Mouse (Mus musculus): ENCODE data around the gene Chmp2a.
A peak's percentile ranks its signal among the peaks of the same experiment; 100 is the strongest.

Gene Chmp2a

DNA sequence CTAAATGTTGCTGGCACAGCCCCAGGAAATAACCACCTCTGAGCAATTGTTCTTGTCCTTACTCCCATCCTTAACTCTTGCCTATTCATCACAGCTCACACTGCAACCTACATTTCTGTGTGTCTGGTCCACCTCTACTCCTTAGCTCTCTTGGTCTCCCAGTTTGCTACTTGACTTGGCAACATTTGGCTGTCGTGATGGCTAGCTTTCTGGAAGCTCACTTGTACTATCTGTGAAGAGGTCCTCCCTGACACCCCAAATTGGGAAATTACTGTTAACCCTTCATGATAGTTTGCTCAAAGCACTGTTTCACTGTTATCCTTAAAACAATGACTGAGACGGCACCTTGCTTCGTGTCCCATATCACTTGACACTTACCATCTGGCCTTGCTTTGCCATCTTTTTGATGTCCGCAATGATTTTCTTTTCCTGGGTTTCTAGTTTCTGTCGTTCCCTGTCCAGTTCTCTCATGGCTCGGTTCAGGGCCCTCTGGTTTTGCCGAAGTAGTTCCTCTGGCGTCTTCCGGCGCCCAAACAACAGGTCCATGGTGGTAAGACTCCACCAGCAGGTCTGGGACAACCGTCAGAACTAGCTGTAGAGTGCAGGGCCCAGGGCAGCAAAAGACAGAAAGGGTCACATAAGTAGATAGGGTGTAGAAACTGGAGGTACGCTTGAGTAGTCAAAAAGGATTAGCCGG, 1.0 kb downstream of the Chmp2a start:
- DNase-seq = no peak

DNA sequence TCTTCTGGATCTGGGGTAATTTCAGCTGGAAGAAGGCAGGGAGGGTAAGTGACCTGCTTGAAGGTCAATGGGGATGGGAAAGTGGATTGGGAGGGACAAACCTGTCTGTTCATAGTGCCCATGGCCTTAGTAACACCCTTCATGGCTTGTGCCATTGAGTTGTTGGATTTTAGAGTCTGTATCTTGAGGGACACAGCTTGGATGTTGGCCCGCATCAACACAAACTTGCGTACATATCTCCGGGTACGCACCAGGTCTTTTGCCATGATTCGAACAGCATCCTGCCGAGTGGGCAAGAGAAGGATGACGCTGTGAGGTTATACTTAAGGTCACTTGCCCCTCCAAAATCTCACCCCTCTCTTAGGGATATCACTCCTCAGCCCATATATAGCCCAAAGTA, 2.1 kb downstream of the Chmp2a start:
- no peak for DNase-seq

DNA sequence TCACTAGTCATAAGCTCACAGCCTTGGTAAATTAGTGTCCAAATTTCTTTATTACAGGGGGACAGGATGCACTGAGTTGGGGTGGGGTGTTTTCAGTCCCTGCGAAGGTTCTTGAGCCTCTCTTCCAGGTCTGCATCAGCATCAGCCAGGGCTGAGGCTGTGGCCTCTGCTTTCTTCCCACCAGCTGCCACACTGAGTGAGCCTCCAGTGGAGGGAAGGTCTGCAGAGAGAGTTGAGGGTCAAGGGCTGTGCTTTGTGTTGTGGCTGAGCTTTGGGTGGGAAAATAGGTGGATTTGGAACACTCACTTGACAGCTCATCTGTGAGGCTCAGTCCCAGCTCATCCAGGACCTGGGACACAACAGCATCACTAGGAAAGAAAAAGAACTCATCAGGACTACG, 2.6 kb downstream of the Chmp2a start:
- no peak for DNase-seq

DNA sequence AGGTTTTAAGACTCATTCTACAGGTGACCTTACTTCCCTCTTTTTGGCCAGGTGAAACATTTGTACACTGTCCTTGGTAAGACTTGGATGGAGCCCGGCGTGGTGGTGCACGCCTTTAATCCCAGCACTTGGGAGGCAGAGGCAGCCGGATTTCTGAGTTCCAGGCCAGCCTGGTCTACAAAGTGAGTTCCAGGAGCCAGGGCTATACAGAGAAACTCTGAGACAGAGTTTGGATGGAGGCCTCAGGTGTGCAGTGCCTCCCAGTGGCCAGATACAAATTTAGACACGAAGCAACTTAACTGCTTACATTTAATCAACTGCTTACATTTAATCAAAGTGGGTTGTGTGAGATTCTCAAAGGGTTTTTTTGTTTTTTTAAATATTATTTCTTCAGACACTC, 3.5 kb downstream of the Chmp2a start:
- no peak for DNase-seq

DNA sequence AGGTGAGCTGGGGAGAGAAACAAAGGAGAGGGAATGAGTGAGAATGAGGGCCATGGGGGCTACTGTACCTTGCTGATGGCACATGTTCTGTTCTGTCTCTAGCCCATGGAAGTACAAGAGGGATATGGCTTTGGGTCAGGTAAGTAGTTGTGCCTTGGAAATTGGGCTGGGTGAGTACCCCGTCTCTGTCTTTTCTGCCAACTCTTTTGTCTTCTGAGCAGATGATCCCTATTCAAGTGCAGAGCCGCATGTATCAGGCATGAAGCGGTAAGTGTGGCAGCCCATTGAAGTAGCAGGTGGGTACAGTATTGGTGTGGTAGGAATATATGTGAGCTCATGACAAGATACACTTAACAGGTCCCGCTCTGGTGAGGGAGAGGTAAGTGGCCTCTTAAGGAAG, 5.6 kb downstream of the Chmp2a start:
- no peak for DNase-seq

DNA sequence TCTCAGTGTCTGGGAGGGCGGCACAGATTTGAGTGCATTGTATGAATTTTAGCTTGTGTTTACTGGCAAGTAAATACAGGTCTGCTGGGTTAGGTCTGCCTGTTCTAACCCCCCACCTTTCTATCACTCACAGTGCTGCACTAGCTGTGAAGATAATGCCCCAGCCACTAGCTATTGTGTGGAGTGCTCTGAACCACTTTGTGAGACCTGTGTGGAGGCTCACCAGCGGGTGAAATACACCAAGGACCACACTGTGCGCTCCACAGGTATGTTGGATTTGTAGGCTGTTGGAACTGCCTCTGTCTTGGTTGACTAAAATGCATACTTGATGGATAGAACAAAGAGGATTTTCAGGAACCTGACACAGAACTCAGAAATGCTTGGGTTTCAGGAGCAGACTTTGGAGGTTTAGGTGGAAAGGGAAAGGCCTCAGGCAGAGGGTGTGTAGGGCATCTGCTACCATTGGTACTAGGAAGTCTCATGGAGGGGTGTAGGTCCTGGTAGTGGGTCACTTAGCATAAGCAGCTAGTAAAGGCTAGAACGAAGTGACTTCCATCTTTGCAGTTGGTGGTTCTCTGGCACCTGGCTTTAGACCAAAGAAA, 9.0 kb downstream of the Chmp2a start:
- no peak for DNase-seq

DNA sequence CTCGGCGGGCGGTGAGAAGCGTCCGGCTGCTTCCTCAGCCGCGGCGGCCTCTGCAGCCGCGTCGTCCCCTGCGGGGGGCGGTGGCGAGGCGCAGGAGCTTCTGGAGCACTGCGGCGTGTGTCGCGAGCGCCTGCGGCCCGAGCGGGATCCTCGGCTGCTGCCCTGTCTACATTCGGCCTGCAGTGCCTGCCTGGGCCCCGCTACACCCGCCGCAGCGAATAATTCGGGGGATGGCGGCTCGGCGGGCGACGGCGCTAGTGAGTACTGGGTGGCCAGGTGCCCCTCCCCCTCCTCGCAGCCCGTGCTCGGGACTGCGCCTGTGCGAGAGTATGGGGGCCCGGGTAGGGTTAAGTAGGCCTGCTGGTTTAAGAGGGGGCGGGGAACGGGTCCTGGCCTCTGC, 9.8 kb downstream of the Chmp2a start:
- peak; percentile 73 for DNase-seq

DNA sequence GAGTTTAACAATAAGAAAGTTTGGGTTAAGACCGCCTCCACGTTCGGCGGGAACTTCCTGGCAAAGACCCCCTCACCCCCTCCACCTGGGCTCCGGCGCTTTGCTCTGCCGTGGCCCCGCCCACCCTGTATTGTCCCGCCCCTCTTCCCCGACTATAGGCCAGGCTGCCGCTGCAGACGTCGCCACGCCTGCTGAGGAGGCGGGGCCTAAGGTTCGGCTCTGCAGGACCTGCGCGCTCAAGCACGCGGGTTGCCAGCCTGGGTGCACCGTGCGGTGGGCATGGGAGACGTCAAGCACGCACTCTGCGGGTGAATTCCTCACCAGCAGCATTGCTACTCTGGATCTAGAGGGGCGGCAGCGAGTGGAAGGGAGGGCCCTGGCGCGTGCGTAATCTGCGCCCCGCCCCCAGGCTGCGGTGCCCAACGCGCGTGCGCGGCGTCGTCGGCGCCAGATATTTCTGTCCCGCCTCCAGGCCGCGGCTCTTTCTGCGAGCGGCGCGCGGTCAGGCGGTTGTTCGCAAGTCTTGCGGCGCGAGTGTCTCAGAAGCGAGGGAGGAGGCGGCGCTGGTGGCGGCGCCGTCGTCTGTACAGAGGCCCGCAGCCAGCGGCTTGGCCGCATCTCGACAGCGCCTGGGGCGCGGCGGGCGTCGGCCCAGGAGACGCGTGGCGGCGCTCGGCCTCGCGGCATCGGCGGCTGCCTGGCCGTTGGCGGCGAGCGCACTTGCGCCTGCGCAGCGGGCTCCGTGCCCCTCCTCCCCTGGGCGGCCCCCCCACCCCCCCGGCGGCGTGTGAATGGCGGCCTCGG, 10.5 kb downstream of the Chmp2a start:
- peak; percentile 98 for DNase-seq

DNA sequence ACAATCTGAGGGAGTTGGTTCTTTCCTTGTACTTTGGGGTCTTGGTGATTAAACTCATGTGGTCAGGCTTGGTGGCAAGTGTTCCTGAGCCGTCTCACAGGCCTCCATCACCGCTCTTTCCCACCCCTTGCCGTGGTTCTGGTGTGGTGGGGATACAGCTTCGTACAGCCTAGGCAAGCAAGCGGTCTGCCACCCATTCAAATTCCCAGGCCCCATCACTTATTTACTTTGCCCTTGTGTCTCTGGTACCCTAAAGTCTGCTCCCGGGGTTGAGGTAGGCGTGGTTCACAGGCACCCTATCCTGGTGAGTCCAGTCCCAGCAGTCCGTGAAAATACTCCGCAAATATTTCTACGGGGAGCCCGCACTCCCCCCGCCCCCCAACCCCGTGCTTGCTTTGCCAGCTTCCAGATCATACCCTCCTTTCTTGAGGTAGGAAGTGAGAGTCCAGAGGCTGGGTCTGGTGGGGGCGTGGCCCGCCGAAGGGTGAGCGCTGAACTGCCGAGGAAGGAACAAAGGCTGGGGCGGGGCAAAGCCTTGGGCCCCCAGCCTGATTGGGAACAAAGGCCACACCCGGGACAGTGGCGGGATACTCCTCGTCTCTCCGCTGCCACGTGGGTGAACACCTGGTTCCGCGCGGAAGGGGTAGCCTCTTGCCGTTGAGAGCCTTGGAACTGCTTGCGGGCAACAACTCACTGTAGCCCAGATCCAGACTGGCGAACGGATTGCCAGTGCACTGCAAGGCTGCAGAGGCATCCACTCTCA, 11.7 kb downstream of the Chmp2a start:
- DNase-seq = peak; percentile 70

DNA sequence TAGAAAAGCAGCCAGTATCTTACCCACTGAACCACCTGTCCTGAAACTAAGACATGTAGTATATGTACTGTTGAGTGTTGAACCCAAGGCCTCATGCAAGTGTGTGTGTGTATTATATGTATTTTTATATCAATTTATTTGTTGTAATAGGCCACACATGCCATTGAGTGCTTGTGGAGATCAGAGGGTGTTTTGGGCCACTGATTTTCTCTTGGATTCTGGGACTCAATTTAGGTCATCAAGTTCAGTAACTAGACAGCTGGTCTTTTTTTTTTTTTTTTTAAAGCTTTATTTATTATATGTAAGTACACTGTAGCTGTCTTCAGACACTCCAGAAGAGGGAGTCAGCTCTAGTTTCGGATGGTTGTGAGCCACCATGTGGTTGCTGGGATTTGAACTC, 19.4 kb downstream of the Chmp2a start:
- DNase-seq = no peak

DNA sequence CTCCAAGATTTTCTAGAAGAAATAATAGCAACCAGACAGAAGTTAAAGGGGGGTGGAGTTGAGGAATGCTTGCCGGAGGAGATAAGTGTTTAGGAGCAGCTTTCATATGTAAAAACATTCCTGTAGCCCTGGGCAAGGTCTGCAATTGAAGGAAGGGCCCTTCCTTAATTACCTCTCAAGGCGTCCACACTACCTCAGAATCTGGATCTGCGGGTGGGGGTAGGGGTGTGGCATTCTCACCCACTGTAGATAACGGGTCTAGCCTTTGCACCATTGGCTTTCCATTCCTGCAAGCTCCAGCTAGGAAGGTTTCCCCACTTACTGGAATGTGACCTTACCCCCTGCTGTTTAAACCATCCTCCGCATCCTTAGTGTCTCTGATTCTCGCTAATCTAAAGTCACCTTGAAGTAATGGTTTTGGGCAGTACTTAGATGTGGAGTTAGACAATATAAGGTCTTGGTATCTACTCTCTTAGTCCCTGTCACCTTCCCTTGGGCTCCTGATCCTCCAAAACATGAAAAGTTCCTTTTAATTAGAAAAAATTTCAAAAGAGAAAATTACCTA, 20.2 kb downstream of the Chmp2a start:
- no peak for DNase-seq

DNA sequence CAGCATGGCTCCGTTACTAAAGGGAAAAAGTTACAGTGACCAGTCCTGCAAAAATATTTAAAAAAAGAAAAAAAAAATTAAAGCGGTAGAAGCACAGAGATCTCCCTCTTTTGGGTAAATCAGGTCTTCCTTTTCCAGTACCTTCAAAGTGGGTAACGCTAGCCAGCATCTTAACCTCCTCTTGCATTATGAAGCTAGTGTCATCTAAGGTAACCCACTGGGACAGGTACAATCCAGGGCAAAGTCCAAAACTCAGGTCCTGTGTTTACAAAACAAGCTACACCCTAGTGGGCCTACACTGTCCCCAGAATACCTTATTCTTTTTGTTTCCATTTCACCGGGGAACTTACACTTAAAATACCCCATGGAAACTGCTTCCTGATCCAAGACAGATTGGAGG, 20.9 kb downstream of the Chmp2a start:
- DNase-seq = no peak

DNA sequence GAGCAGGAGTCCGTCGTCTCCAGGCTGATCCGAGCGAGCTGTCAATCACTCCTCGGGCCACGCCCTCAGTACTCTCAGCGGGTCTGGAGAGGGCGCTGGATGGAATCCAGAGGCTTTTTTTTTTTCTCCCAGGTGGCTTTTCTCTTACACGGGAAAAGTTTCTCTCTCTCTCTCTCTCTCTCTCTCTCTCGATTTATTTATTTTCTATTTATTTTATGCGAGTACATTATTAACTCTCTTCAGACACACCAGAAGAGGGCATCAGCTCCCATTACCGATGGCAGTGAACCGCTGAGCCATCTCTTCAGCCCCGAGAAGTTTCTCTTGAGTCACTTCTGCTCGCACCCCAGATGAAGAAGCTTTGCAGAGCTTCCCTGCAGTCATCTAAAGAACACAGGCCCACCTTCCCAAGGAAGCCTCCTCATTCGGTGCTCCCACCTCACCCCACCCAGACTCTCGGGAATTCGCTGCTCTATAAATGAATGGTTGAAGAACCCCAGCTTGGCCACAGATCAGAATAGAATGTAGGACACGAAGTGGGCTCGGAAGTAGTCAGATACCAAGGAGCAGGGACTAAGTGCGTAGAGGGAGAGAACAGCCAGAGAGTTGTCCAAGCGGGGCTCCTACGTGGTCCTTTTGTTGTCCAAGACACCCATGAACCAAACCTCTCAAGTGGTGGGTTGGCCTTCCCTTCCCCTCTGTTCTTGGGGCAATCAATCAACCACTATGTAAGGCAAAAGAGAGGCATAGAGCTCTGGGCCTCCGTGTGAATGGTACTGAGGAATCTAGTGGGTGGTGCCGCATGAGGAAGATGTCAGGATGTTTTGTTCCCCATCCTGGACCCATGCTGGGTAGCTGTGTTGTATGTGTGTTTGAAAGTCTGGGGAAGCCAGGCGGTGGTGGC, 24.4 kb downstream of the Chmp2a start, which contains the start of gene Zbtb45:
Gene Zbtb45 (minus strand): TSS at position 30 of the 904 bp plus-strand sequence.
- DNase-seq = no peak

DNA sequence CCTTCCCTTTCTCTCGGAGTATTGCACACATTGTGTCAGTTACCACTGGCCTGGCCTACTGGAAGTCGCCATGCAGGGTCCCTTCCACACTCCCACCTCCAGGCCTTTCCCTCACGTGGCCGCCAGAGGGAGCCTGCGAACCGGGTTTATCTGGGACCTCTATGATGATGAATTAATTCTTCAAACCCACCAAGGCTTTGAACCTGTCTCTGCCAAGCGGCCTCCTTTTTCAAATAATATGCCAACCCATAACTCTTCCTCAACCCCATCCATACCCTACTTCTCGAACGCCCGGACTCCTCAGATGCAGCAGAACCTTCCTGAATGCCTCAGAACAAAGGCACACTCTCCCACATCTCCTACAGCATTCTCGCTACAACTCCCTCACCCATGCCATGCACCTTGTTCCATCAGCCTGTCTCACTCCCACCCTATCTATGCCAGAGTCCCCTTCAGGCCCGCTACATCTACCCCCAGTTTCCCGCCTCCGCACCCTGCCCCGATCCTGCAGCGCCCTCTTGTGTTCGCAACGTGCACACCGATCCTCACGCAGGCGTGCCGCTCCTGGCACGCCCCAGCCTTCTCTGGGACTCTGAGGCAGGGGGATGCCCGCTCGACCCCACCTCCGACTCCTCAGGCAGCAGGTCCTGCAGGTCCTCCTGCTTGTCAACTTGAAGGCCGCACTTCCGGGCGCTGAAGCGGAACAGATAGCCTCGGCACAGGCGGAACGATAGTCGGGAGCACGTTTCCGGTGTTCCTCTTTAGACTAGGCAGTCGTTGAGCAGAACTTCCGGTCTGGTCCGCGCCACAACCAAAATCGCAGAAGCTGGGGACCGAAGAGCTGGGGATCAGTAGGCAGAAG, 25.2 kb downstream of the Chmp2a start:
- DNase-seq = peak; percentile 96

DNA sequence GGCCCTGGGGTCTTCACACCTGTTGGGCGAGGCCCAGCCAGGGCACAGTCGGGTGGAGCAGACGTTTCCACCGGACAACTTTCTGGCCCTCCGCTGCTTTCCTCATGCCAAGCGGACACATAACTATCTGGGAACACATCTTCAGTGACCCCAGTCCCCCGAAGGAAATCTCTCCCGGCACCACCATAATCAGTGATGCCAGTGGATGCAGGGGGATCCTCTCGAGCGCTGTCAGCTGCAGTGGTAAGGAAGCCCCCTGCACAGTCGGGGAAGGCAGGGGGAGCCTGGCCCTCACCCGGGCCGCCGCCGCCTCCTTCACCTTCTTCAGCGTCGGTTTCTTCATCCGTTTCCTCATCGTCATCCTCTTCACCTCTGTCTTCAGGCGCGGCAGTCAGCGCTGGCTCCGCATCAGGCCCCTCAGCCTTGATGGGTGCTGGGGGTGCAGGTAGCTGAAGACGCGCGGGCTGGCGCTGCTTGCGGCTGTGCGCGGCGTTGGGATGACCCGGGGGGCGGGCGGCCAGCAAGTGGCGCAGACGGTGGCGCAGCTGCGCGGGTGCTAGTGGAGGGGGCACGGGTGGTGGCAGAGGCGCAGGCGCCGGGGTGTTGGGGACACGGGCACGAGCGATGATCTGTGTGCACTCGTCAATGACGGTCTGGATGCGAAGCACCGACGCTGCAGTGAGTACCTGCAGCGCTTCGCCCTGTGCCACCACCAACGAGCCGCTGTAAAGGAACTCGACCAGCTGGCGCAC, 27.1 kb downstream of the Chmp2a start:
- DNase-seq = no peak

DNA sequence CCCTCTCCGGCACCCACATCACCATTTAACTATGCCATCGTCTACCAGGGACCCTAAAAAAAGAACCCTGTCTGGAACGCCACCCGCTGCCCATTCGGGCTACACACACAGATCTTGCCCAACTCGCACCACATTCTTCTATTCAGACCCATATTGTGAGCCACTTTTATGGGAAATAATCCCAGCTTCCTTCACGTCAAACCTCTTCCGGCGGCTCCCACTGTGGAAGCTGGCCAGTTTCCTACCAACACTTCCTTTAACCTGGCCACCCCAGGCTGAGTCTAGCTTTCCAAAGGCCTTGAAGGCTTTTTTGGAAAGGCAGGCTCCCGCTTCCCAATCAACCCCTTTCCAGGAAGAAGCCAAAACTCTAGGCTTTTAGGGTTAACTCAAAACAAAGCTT, 28.1 kb downstream of the Chmp2a start:
- DNase-seq = no peak

DNA sequence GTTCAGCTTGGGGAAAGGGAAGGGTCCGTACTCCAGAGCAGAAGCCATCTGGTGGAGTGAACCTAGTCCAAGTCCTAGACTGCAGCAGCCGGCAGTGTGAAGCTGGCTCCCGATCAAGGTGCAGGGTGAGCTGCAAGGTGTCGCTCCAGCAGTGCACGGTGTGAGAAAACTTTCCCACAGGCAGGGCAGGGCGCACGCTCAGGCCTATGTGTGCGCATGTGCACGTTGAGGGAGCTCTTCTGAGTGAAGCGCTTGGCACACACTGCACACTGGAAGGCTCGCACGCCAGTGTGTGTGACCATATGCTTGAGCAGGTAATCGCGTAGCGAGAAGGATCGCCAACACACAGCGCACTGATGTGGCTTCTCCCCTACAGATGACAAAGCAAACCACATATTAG, 28.6 kb downstream of the Chmp2a start:
- no peak for DNase-seq

DNA sequence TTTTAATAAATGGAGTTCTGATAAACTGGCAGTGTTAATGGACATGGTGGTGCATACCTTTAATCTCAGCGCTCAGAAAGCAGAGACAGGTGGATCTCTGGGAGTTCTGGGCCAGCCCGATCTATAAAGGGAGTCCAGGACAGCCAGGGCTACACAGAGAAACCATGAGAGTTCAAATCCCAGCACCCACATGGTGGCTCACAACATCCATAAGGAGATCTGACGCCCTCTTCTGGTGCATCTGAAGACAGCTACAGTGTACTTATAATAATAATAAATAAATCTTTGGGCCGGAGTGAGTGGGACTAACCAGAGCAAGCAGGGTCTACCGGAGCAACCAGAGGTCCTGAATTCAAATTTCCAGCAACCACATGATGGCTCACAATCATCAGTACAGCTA, 31.2 kb downstream of the Chmp2a start:
- no peak for DNase-seq

DNA sequence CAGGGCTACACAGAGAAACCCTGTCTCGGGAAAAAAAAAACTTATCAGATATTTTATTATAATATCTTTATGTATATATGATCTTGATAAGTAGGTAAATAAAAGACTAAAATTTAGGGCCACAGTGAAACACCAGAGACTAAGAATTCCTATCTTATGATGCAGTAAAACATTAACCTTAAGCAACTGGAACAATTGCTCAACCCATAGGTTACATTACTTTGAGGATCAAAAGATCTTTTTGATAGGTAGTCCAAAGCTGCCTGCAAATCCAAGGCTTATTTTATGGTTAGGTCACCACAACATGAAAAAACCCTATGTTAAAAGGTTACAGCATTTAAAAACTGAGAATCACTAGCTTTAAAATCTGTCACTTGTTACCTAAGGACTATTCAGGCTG, 33.0 kb downstream of the Chmp2a start:
- DNase-seq = no peak

DNA sequence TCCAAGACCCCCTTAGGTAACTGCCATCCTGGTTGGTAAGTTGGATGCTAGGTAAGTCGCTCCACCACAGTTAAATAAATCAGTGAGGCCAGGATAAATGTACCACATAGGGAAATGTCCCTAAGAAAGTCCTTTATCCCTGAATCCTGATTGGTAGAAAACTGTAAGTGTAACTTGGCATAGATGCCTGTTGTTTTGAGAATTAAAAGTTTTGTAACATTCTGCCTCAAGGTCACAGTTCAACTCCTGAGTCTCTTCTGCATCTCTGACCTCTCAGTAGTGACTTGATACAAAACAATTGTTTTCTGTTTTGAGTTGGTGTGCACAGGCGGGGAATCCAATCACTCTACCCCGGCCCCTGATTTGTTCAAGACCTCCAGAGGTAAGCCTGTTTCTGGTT, 35.8 kb downstream of the Chmp2a start, which contains the start of gene Trim28:
Gene Trim28 (plus strand): TSS at position 264 of the 400 bp plus-strand sequence.
- no peak for DNase-seq

Measured in kidney, adult 18-20 months (tissue).